19 mouse cellular contexts compared by ENCODE assay signal in genomic region chr17:46005458-46005857, GRCm38 (mm10). TPM values are rescaled to one million over a fixed set of nuclear protein-coding genes. Genes with fewer than 3 reads are reported as not detected.
DNase-seq lines count a peak whose midpoint lies in the region; ATAC-seq and TF ChIP-seq lines count a peak whose summit lies in the region.
"Had no signal": no experiment of that assay in that cellular context is flagged by ENCODE, and none has a peak within 500 bp of the region (broad histone marks: within the 10 kb centered on the region; RNA-seq: fewer than 3 reads in every experiment).

No protein-coding gene starts in this region.

- ATAC-seq in liver, embryonic 15.5 days (ENCODE audit: insufficient read depth) = no peak
- no peak for ATAC-seq in liver, embryonic 12.5 days
- ATAC-seq in granulocyte monocyte progenitor cell, adult 5-6 weeks (replicated peaks; ENCODE audit: poor library complexity, severe bottlenecking) = peak; percentile 93
- ATAC-seq in megakaryocyte progenitor cell, adult 5-6 weeks (replicated peaks; ENCODE audit: poor library complexity) = peak; percentile 91
- ATAC-seq: forebrain, embryonic 13.5 days had no signal

- no peak overlapping the region for H3K4me3 ChIP-seq in liver, embryonic 15.5 days (replicated peaks)
- no peak overlapping the region for H3K4me3 ChIP-seq in liver, embryonic 12.5 days
- H3K4me3 ChIP-seq in kidney, adult 2 months (ENCODE audit: insufficient read depth, low read depth, low read length) = no peak overlapping the region
- H3K4me3 ChIP-seq: forebrain, embryonic 13.5 days; heart, embryonic 12.5 days; stomach, embryonic 15.5 days had no signal

- no peaks in the 10 kb centered on the region for H3K9me3 ChIP-seq in liver, embryonic 15.5 days (replicated peaks)
- H3K9me3 ChIP-seq in liver, embryonic 12.5 days (replicated peaks) = no peaks in the 10 kb centered on the region
- H3K9me3 ChIP-seq: forebrain, embryonic 13.5 days; G1E; heart, embryonic 12.5 days; stomach, embryonic 15.5 days had no signal

- H3K4me1 ChIP-seq in liver, embryonic 15.5 days (replicated peaks) = 0 out of 2 replicates have a peak, but pooled peaks cover 8% of the 10 kb centered on the region
- peaks cover 8% of the 10 kb centered on the region; the same call in 1 of the 2 replicates for H3K4me1 ChIP-seq in liver, embryonic 12.5 days
- peaks cover 3% of the 10 kb centered on the region; the same call in 1 of the 2 replicates for H3K4me1 ChIP-seq in kidney, adult 2 months (ENCODE audit: control insufficient read depth, insufficient read depth, low read length)
- H3K4me1 ChIP-seq: forebrain, embryonic 13.5 days had no signal

- no peak overlapping the region for H3K9ac ChIP-seq in liver, embryonic 15.5 days
- no peak overlapping the region for H3K9ac ChIP-seq in liver, embryonic 12.5 days
- H3K9ac ChIP-seq: forebrain, embryonic 13.5 days; heart, embryonic 12.5 days; hindbrain, embryonic 14.5 days; stomach, embryonic 15.5 days had no signal

- TF ChIP-seq POLR2A in kidney, adult 2 months (IDR thresholded peaks at IDR 0.05; ENCODE audit: low read depth, low read length) = no peak

- no peaks in the 10 kb centered on the region for H3K27me3 ChIP-seq in liver, embryonic 15.5 days
- H3K27me3 ChIP-seq in liver, embryonic 12.5 days (replicated peaks) = no peaks in the 10 kb centered on the region; the same call in 1 of the 2 replicates
- no peaks in the 10 kb centered on the region for H3K27me3 ChIP-seq in kidney, adult 2 months (replicated peaks; ENCODE audit: control insufficient read depth, insufficient read depth, low read length)
- H3K27me3 ChIP-seq: forebrain, embryonic 13.5 days; heart, embryonic 12.5 days; stomach, embryonic 15.5 days had no signal

- WGBS in liver, embryonic 15.5 days (ENCODE audit: insufficient replicate concordance) = 62% methylated on average over 3 of the region's 3 CpGs
- 75% methylated on average over 3 of the region's 3 CpGs for WGBS in liver, embryonic 12.5 days (ENCODE audit: insufficient replicate concordance)
- 74% methylated on average over 3 of the region's 3 CpGs for WGBS in kidney, adult 2 months

- peak; percentile 44 for DNase-seq in adrenal gland, postnatal 10 days
- DNase-seq in adrenal gland, adult 18-20 months (ENCODE audit: low spot score in 2 of 2) = no peak
- no peak for DNase-seq in kidney, adult 2 months
- DNase-seq in layer of hippocampus, postnatal 25 days (ENCODE audit: extremely low spot score in 1 of 2, low spot score in 1 of 2) = no peak
- DNase-seq: cerebellum, adult 11-12 months; cerebellum, postnatal 36 days; gastrocnemius, postnatal 14 days; lung, postnatal 14 days; retina, postnatal 1 day; thymus, adult 2 months had no signal

- H3K27ac ChIP-seq in liver, embryonic 15.5 days (replicated peaks) = 0 out of 2 replicates have a peak overlapping the region, but pooled peaks have one; percentile 9
- H3K27ac ChIP-seq in liver, embryonic 12.5 days = no peak overlapping the region
- no peak overlapping the region for H3K27ac ChIP-seq in kidney, adult 2 months (ENCODE audit: insufficient read depth, low read depth, low read length)
- H3K27ac ChIP-seq: forebrain, embryonic 13.5 days; hindbrain, embryonic 14.5 days; stomach, embryonic 15.5 days had no signal

- no peak overlapping the region for H3K4me2 ChIP-seq in liver, embryonic 15.5 days
- no peak overlapping the region for H3K4me2 ChIP-seq in liver, embryonic 12.5 days
- H3K4me2 ChIP-seq: forebrain, embryonic 13.5 days; heart, embryonic 12.5 days; hindbrain, embryonic 14.5 days; stomach, embryonic 15.5 days had no signal

- H3K36me3 ChIP-seq in liver, embryonic 15.5 days (replicated peaks) = no peaks in the 10 kb centered on the region
- no peaks in the 10 kb centered on the region for H3K36me3 ChIP-seq in liver, embryonic 12.5 days
- no peaks in the 10 kb centered on the region for H3K36me3 ChIP-seq in kidney, adult 2 months (ENCODE audit: control insufficient read depth, insufficient read depth, low read length)
- H3K36me3 ChIP-seq: G1E; heart, embryonic 12.5 days; stomach, embryonic 15.5 days had no signal

- TF ChIP-seq CTCF in kidney, adult 2 months (conservative IDR thresholded peaks at IDR 0.05; ENCODE audit: insufficient read depth, insufficient read length, low read depth, low read length) = no peak

RNA-seq across cellular contexts. Expression of gene Vegfa, which starts 26.7 kb away (rescaled TPM):
- 100 to 1,000 TPM; 305 to 366 TPM for total RNA-seq in adrenal gland, postnatal 10 days (2021)
- total RNA-seq in adrenal gland, adult 18-20 months (2021) = 100 to 1,000 TPM; 416 to 698 TPM
- 1.2 and 1.4 TPM in 2 replicates for polyA plus RNA-seq in liver, embryonic 15.5 days (2015; fragmentation: Nextera tagmentation; extraction: Ambion mirVana)
- polyA plus RNA-seq in liver, embryonic 12.5 days (2016; fragmentation: Nextera tagmentation; extraction: Ambion mirVana) = 3.0 and 3.2 TPM in 2 replicates
- 21.2 and 28.6 TPM in 2 replicates for total RNA-seq in granulocyte monocyte progenitor cell, adult 5-6 weeks (2014; fragmentation: Nextera tagmentation)
- total RNA-seq in granulocyte monocyte progenitor cell, adult 5-6 weeks (2017) = 34.3 and 41.4 TPM in 2 replicates
- 32.8 and 38.3 TPM in 2 replicates for total RNA-seq in megakaryocyte progenitor cell, adult 5-6 weeks (2015)
- 47.8 and 54.2 TPM in 2 replicates for total RNA-seq in megakaryocyte progenitor cell, adult 5-6 weeks (2017)
- 336 and 398 TPM in 2 replicates for polyA plus RNA-seq in kidney, adult 2 months (2012; rRNA removed)
- total RNA-seq in layer of hippocampus, postnatal 25 days (2021) = 10 to 100 TPM; 56.3 to 62.8 TPM

Comparison
In these comparisons a context has a peak if more than half of its experiments do, and no peak if none do; other contexts are left out.
1. ATAC-seq: peak in granulocyte monocyte progenitor cell, adult 5-6 weeks (single experiment) and megakaryocyte progenitor cell, adult 5-6 weeks (single experiment); none in liver, embryonic 15.5 days (single experiment) and liver, embryonic 12.5 days (single experiment).
2. RNA of gene Vegfa, which starts 26.7 kb away (total RNA-seq): 416 to 698 TPM in adrenal gland, adult 18-20 months and 305 to 366 TPM in adrenal gland, postnatal 10 days; 56.3 to 62.8 TPM in layer of hippocampus, postnatal 25 days, 32.8 to 54.2 TPM in megakaryocyte progenitor cell, adult 5-6 weeks and 21.2 to 41.4 TPM in granulocyte monocyte progenitor cell, adult 5-6 weeks; every median in the first group is over 4 times any median in the second.